Mouse (Mus musculus) spleen, adult 2 months (tissue): ENCODE results near the gene Calm1. TPM values are rescaled to one million over a fixed set of nuclear protein-coding genes. Genes with fewer than 3 reads are reported as not detected.
A peak's percentile ranks its signal among the peaks of the same experiment; 100 is the strongest.

Source experiments
- DNase-seq, 2 experiments: peaks; one replicate each; pipeline versions ENCODE4 v3.0.0 to v3.0.0-alpha.2; 2012 to 2021; ENCODE audit warnings: low spot score in 2 of 2, low read depth in 1 of 2
- H3K27ac ChIP-seq: fragments of 200-500 bp; 2 replicates; pipeline ENCODE4 v1.5.1; 2012; ENCODE audit warnings: low read length, inconsistent platforms; ENCODE audit not compliant: insufficient read depth
- H3K27me3 ChIP-seq: fragments of 200-500 bp; 2 replicates; pipeline ENCODE4 v1.6.1; 2012; ENCODE audit warnings: mild to moderate bottlenecking, moderate library complexity, low read length, inconsistent platforms; ENCODE audit not compliant: control insufficient read depth, insufficient read depth
- H3K36me3 ChIP-seq: fragments of 200-500 bp; 2 replicates; pipeline ENCODE4 v1.6.1; 2012; ENCODE audit warnings: mild to moderate bottlenecking, low read length, inconsistent platforms; ENCODE audit not compliant: control insufficient read depth, insufficient read depth
- H3K4me1 ChIP-seq: fragments of 200-500 bp; 2 replicates; pipeline ENCODE4 v1.6.1; 2011; ENCODE audit warnings: inconsistent platforms; ENCODE audit not compliant: control insufficient read depth, insufficient read depth, insufficient read length
- H3K4me3 ChIP-seq: fragments of 200-500 bp; 2 replicates; pipeline ENCODE4 v1.5.1; 2011; ENCODE audit warnings: mild to moderate bottlenecking, inconsistent platforms; ENCODE audit not compliant: insufficient read depth, insufficient read length; ENCODE audit errors: extremely low read depth
- CTCF ChIP-seq: fragments of 200-500 bp; IDR thresholded peaks from 2 replicates; pipeline ENCODE4 v1.5.1; 2011; ENCODE audit warnings: mild to moderate bottlenecking, inconsistent platforms; ENCODE audit not compliant: insufficient read depth, insufficient read length, insufficient replicate concordance; ENCODE audit errors: extremely low read depth
- POLR2A ChIP-seq: fragments of 200-500 bp; IDR thresholded peaks from 2 replicates; pipeline ENCODE4 v1.6.1; 2011; ENCODE audit warnings: low read depth, low read length, inconsistent platforms
- WGBS: fragments of 180-500 bp; shearing (Covaris S2); methylation state at CpG from one replicate; pipeline ENCODE4 v1.1.7; 2018; 5-methylcytosine and 5-hydroxymethylcytosine counted together
- polyA plus RNA-seq: library from polyadenylated mRNA; depleted of rRNA; stranded (reverse); fragments of >200 nt; gene quantifications from 2 replicates; pipeline ENCODE4 v1.2.3, GENCODE M21; 2012

The Calm1 gene
- polyA plus RNA-seq, 1 experiment, result 173 TPM

DNA sequence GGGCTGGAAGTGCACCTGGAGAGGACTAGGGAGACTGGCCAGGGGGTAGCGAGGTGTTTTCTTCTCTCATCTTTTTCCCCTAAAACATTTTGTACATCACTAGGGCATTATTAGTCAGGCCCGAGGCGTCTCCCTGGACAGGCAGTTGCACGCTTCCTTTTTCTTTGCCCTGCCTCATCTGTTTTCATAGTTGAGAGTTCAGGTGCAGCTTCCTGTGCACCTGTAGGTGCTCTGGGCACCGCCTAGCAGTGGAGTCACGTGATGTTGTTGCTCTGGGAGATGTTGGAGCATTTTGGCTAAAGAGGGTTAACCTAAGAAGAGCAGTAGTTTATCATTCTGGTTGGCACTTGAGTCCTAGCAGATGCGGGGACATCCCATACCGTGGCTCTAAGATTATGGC lies 5.9 kb downstream of the Calm1 start:
- DNase-seq, result no peak
- Histone ChIP-seq H3K36me3 (peaks cover 40% of the 10 kb centered on the region), H3K4me1 (peaks cover 5% of the 10 kb centered on the region; the same call in 1 of the 2 replicates), H3K27ac (peak overlapping the region; percentile 35; the same call in 1 of the 2 replicates), H3K4me3 (no peak overlapping the region), H3K27me3 (no peaks in the 10 kb centered on the region)
- TF ChIP-seq CTCF (no peak), POLR2A (no peak)
- WGBS, result 67% methylated on average over 8 of the region's 8 CpGs

DNA sequence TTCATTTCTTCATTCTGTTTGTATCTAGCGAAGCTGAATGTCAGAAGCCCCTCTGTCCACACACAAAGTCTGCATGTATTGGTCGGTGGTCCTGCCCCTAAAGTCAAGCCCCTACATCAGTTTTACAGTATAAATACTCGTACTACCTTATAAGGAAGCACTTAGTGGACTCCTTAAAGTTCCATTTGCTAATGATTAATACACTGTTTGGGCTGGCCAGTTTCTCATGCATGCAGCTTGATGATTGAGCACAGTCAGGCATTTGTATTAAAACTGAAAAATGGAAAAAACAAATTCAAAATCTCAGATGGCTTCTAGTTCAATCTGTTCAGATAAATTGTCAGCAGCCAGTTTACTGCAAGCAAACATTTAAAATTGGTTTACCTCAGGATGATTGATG lies 7.3 kb downstream of the Calm1 start:
- Histone ChIP-seq H3K27me3 (no peaks in the 10 kb centered on the region), H3K27ac (no peak overlapping the region), H3K4me1 (peaks cover 15% of the 10 kb centered on the region; the same call in 1 of the 2 replicates), H3K4me3 (no peak overlapping the region), H3K36me3 (peaks cover 40% of the 10 kb centered on the region)
- TF ChIP-seq CTCF (no peak), POLR2A (no peak)
- no peak for DNase-seq
- 91% methylated on average over 3 of the region's 3 CpGs for WGBS

DNA sequence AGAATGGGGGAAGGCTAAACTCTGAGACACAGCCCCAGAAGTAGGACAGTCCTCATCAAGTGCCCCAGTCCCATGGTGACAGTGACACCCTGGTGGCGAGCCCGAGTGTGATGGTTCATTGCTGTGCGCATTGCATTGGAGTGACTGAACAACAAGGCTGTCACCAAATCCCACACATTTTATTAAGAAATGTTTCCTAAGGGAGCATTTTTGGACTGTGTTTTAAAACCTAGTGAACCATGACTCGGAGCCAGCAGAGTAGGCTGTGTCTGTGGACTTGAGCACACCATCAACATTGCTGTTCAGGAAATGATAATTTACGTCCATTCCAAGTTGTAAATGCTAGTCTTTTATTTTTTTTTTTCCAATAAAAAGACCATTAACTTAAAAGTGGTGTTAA lies 7.7 kb downstream of the Calm1 start:
- no peak overlapping the region for H3K27ac ChIP-seq
- H3K4me3 ChIP-seq, result no peak overlapping the region
- peaks cover 17% of the 10 kb centered on the region; the same call in 1 of the 2 replicates for H3K4me1 ChIP-seq
- no peaks in the 10 kb centered on the region for H3K27me3 ChIP-seq
- WGBS, result 92% methylated on average over 5 of the region's 5 CpGs
- TF ChIP-seq CTCF, result no peak
- peaks cover 40% of the 10 kb centered on the region for H3K36me3 ChIP-seq
- DNase-seq, result no peak

DNA sequence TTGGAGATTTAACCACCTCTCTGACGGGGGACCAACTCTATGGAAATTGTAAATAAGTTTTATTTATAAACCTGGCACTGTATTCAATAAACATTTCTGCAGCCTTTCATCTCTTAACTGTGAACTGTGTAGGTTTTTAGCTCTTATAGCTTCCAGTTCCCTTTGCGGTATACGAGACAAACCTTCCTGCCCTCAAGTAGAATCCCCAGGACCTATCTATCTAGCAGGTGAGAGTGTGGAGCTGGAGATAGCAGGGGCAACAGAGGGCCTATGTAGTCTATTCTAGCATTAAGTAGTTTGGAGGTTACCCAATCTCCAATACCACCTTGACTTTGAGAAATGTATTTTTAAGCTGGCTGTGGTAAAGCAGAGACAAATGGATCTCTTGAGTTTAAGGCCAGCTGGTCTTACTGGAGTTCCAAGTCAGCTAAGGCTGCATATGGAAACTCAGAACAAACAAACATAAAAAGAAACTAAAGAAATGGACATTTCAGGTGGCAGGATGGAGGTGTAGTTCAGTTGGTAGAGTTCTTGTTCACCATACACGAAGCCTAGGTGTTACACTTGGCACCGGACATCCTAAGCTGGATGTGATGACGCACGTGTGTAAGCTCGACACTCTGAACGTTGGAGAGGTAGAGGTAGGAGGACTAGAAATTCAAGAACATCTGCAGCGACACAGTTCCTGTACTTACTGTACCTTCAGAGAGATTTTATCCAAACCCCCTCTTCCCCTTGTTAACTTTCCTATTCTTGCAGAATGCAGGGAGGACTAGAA lies 10.7 kb downstream of the Calm1 start:
- no peak for DNase-seq
- Histone ChIP-seq H3K27ac (peak overlapping the region; percentile 1; the same call in 1 of the 2 replicates), H3K4me3 (no peak overlapping the region), H3K27me3 (no peaks in the 10 kb centered on the region), H3K4me1 (peaks cover 22% of the 10 kb centered on the region; the same call in 1 of the 2 replicates), H3K36me3 (peaks cover 24% of the 10 kb centered on the region)
- WGBS, result 80% methylated on average over 10 of the region's 10 CpGs
- TF ChIP-seq CTCF (no peak), POLR2A (no peak)

DNA sequence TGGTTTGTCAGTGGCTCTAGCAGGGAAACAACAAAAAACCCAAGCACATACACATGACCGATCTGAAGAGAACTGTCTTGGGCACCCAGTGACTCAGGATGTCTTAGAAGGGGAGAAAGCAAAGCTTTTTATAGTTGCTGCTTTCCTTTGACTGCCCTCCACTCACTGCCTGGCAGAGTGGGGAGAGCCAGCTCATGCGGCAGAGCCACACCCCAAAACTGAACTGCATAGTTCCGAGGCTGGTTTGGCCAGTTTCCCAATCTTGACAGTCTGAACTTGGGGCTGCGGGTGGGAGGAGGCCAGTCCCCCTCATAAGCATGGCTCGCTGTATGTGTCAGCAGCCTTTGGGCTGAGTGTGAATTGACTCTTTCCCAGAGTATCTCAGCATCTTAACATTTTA lies 11.7 kb downstream of the Calm1 start:
- 2% methylated on average over 5 of the region's 5 CpGs for WGBS
- no peak overlapping the region for H3K4me3 ChIP-seq
- DNase-seq, result peak in 1 of 2 experiments; percentile 18
- TF ChIP-seq POLR2A (no peak), CTCF (no peak)
- H3K4me1 ChIP-seq, result peaks cover 22% of the 10 kb centered on the region; the same call in 1 of the 2 replicates
- H3K27me3 ChIP-seq, result no peaks in the 10 kb centered on the region
- peak overlapping the region; percentile 27 for H3K27ac ChIP-seq
- peaks cover 18% of the 10 kb centered on the region for H3K36me3 ChIP-seq

DNA sequence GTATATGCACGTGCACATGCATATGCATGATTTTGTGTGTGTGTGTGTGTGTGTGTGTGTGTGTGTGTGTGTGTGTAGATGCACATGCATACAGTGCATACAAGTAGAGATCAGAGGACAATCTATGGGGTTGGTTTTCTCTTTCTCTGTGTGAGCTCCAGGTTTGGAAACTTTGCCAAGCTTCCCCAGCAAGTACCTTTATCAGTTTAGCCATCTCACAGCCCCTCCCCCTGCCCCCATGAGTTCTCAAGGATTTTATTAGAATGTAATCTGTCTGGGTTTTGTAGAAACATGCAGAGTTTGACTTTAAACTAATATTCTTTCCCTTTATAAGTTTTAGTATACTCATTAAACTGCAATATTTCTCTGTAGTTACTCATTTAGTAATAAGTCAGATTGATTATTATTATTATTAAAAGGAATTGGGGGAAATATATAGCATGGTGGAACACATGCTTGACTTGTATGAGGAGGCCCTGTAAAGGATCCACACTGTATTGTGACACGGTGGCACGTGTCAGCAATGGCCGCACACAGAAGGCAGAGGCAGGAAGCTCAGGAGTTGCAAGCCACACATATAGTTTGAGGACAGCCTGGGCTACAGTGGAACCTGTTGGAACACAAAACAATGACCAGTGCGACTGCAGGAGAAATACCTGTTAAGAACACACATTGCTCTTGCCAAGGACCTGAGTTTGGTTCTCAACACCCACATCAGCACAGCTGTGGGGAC lies 12.4 kb downstream of the Calm1 start:
- TF ChIP-seq CTCF, result no peak
- TF ChIP-seq POLR2A, result no peak
- WGBS, result 62% methylated on average over 5 of the region's 5 CpGs
- Histone ChIP-seq H3K4me1 (peaks cover 22% of the 10 kb centered on the region; the same call in 1 of the 2 replicates), H3K4me3 (no peak overlapping the region), H3K36me3 (peaks cover 14% of the 10 kb centered on the region), H3K27ac (peak overlapping the region; percentile 33; the same call in 1 of the 2 replicates), H3K27me3 (no peaks in the 10 kb centered on the region)
- DNase-seq, result no peak

DNA sequence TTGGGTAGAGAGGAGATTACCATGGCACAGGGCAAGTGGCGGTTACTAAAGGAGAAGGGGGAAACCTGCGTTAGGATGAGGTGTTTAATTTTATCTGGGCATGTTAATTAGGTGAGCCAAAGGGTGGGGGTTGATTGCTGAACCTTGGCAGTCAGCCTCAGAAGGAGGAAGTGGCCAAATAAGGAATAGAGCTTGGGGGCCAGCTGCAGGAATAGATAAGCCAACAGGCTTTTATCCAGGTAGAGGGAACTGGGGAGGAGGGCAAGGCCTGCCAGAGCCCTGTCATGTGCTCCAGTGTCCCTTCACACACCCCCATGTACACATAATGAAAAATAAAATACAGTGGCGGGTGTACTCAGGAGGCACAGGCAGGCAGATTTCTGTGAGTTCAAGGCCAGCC lies 13.2 kb downstream of the Calm1 start:
- DNase-seq, result peak in 1 of 2 experiments; percentile 29
- peaks cover 22% of the 10 kb centered on the region; the same call in 1 of the 2 replicates for H3K4me1 ChIP-seq
- H3K4me3 ChIP-seq, result no peak overlapping the region
- TF ChIP-seq CTCF, result no peak
- no peak for TF ChIP-seq POLR2A
- H3K27ac ChIP-seq, result peak overlapping the region; percentile 33; the same call in 1 of the 2 replicates
- H3K36me3 ChIP-seq, result peaks cover 7% of the 10 kb centered on the region
- H3K27me3 ChIP-seq, result no peaks in the 10 kb centered on the region
- 19% methylated on average over 3 of the region's 3 CpGs for WGBS
